Mouse (Mus musculus) heart, postnatal 10 days (tissue): ENCODE measurements around the gene Olfr1129. TPM values are rescaled to one million over a fixed set of nuclear protein-coding genes. Genes with fewer than 3 reads are reported as not detected.
"Not testable (repeated sequence)": the region's sequence is repeated elsewhere in the genome, so short reads cannot be mapped to it uniquely, and the experiment has no call there.

Experiments
- DNase-seq, 2 experiments: peaks; one replicate each; pipeline ENCODE4 v3.0.0; 2021
- intact Hi-C: fragments of 180-260 bp; cut with DNase I; formaldehyde crosslinking; loops from one replicate; pipeline ENCODE4 v1.15.1; 2025
- total RNA-seq, 2 experiments: library from RNA; stranded (reverse); gene quantifications; 2 replicates each; pipeline ENCODE4 v1.2.3; 2021

Gene Olfr1129
- total RNA-seq, result not detected

GRCm38 (mm10) chr2:87573602-87574001 lies at the start of gene Olfr1129:
TSS of gene Olfr1129 (plus strand) at chr2:87573902.
- intact Hi-C loops, DNase-seq: not testable (repeated sequence)

GRCm38 (mm10) chr2:87525899-87526616 lies 47.6 kb upstream of the Olfr1129 start:
- DNase-seq, result not testable (repeated sequence)

GRCm38 (mm10) chr2:87531496-87531895 lies 42.2 kb upstream of the Olfr1129 start, which contains the start of gene Olfr153:
TSS of gene Olfr153 (plus strand) at chr2:87531796.
- no peak for DNase-seq
- intact Hi-C loops, result no loop called here

More at GRCm38 (mm10) chr2:87525899-87526616, 47.6 kb upstream of the Olfr1129 start:
- intact Hi-C loops, result not testable (repeated sequence)

- intact Hi-C loops, result no loop called here
- DNase-seq, result no peak
Measured at GRCm38 (mm10) chr2:87534826-87535225, 38.9 kb upstream of the Olfr1129 start.

GRCm38 (mm10) chr2:87545442-87545841 lies 28.3 kb upstream of the Olfr1129 start, which contains the start of gene Olfr1128:
TSS of gene Olfr1128 (minus strand) at chr2:87545542.
- intact Hi-C loops, result no loop called here
- DNase-seq, result no peak

GRCm38 (mm10) chr2:87605912-87606311 lies 32.2 kb downstream of the Olfr1129 start, which contains the start of gene Olfr1130:
TSS of gene Olfr1130 (plus strand) at chr2:87606212.
- intact Hi-C loops, DNase-seq: not testable (repeated sequence)

GRCm38 (mm10) chr2:87626804-87627203 lies 53.1 kb downstream of the Olfr1129 start, which contains the start of gene Olfr1131:
TSS of gene Olfr1131 (plus strand) at chr2:87627104.
- DNase-seq, result no peak
- intact Hi-C loops, result no loop called here

Other genes with a start within 250 kb of the Olfr1129 start
- not detected for gene Olfr1120, start 219.1 kb upstream of the Olfr1129 start, total RNA-seq
- gene Olfr1121, start 204.0 kb upstream of the Olfr1129 start, total RNA-seq, result not detected
- gene Olfr1122, start 188.1 kb upstream of the Olfr1129 start, total RNA-seq, result under 1 TPM in 1 of 2 experiments, not detected in 1; 0.07 TPM
- gene Olfr1123, start 157.3 kb upstream of the Olfr1129 start, total RNA-seq, result not detected
- gene Olfr1124, start 143.6 kb upstream of the Olfr1129 start, total RNA-seq, result not detected
- gene Olfr1126, start 119.9 kb upstream of the Olfr1129 start, total RNA-seq, result not detected
- gene Pramel7, start 76.8 kb upstream of the Olfr1129 start, total RNA-seq, result not detected
- gene Pramel6, start 67.3 kb upstream of the Olfr1129 start, total RNA-seq, result not detected
- gene Olfr153, start 42.1 kb upstream of the Olfr1129 start, total RNA-seq, result not detected
- gene Olfr1128, start 28.4 kb upstream of the Olfr1129 start, total RNA-seq, result not detected
- not detected for gene Olfr1130, start 32.3 kb downstream of the Olfr1129 start, total RNA-seq
- gene Olfr1131, start 53.2 kb downstream of the Olfr1129 start, total RNA-seq, result not detected
- not detected for gene Olfr1132, start 63.6 kb downstream of the Olfr1129 start, total RNA-seq
- gene Olfr1133, start 73.5 kb downstream of the Olfr1129 start, total RNA-seq, result not detected
- gene Olfr1134, start 84.6 kb downstream of the Olfr1129 start, total RNA-seq, result not detected
- not detected for gene Olfr1135, start 99.8 kb downstream of the Olfr1129 start, total RNA-seq
- not detected for gene Olfr1136, start 120.0 kb downstream of the Olfr1129 start, total RNA-seq
- gene Olfr1137, start 139.3 kb downstream of the Olfr1129 start, total RNA-seq, result not detected
- not detected for gene Olfr1138, start 166.1 kb downstream of the Olfr1129 start, total RNA-seq
- gene Olfr1140, start 169.8 kb downstream of the Olfr1129 start, total RNA-seq, result not detected
- gene Olfr1141, start 180.1 kb downstream of the Olfr1129 start, total RNA-seq, result not detected
- gene Olfr152, start 205.6 kb downstream of the Olfr1129 start, total RNA-seq, result not detected
- not detected for gene Olfr1143, start 226.7 kb downstream of the Olfr1129 start, total RNA-seq
- not detected for gene Olfr1145, start 235.9 kb downstream of the Olfr1129 start, total RNA-seq